Mouse (Mus musculus) thymus, adult 2 months (tissue): ENCODE measurements around the gene Angptl2. TPM values are rescaled to one million over a fixed set of nuclear protein-coding genes. Genes with fewer than 3 reads are reported as not detected.

ENCODE experiments used
- DNase-seq: peaks from one replicate; pipeline ENCODE4 v3.0.0; 2021
- H3K27ac ChIP-seq: fragments of 200-500 bp; 2 replicates; pipeline ENCODE4 v1.5.1; 2012; ENCODE audit warnings: low read length, control low read depth; ENCODE audit not compliant: control insufficient read depth, insufficient read depth
- H3K27me3 ChIP-seq: fragments of 200-500 bp; 2 replicates; pipeline ENCODE4 v1.6.1; 2012; ENCODE audit warnings: mild to moderate bottlenecking, low read length, moderate library complexity, mixed read lengths; ENCODE audit not compliant: control insufficient read depth, insufficient read depth
- H3K36me3 ChIP-seq: fragments of 200-500 bp; 2 replicates; pipeline ENCODE4 v1.6.1; 2012; ENCODE audit warnings: mild to moderate bottlenecking, low read length, moderate library complexity; ENCODE audit not compliant: control insufficient read depth, insufficient read depth
- H3K4me1 ChIP-seq: fragments of 200-500 bp; replicated peaks from 2 replicates; pipeline ENCODE4 v1.6.1; 2012; ENCODE audit warnings: low read length; ENCODE audit not compliant: control insufficient read depth, insufficient read depth
- H3K4me3 ChIP-seq: fragments of 200-500 bp; 2 replicates; pipeline ENCODE4 v1.5.1; 2012; ENCODE audit warnings: mild to moderate bottlenecking, low read length, control low read depth, moderate library complexity; ENCODE audit not compliant: control insufficient read depth, insufficient read depth
- CTCF ChIP-seq: fragments of 200-500 bp; IDR thresholded peaks from 2 replicates; pipeline ENCODE4 v1.5.1; 2012; ENCODE audit warnings: mild to moderate bottlenecking, control low read depth, low read length, moderate library complexity, borderline replicate concordance; ENCODE audit not compliant: control insufficient read depth, poor library complexity, insufficient read depth; ENCODE audit errors: extremely low read depth
- POLR2A ChIP-seq: fragments of 200-500 bp; IDR thresholded peaks from 2 replicates; pipeline ENCODE4 v1.6.1; 2012; ENCODE audit warnings: mild to moderate bottlenecking, low read length, control low read depth, moderate library complexity; ENCODE audit not compliant: control insufficient read depth, poor library complexity, insufficient read depth; ENCODE audit errors: extremely low read depth
- WGBS: fragments of 180-500 bp; shearing (Covaris S2); methylation state at CpG from one replicate; pipeline ENCODE4 v1.1.7; 2018; 5-methylcytosine and 5-hydroxymethylcytosine counted together
- polyA plus RNA-seq: library from polyadenylated mRNA; depleted of rRNA; stranded (reverse); fragments of >200 nt; gene quantifications from 2 replicates; pipeline ENCODE4 v1.2.3, GENCODE M21; 2012

The Angptl2 gene
- polyA plus RNA-seq, 1 experiment: 64.5 TPM

GRCm38 (mm10) chr2:33267075-33267474 lies 51.2 kb downstream of the Angptl2 start:
- Histone ChIP-seq H3K4me3 (no peak overlapping the region), H3K4me1 (no peaks in the 10 kb centered on the region), H3K36me3 (no peaks in the 10 kb centered on the region), H3K27me3 (no peaks in the 10 kb centered on the region), H3K27ac (no peak overlapping the region)
- 100% methylated on average over 1 of the region's 1 CpGs for WGBS
- TF ChIP-seq POLR2A: no peak
- TF ChIP-seq CTCF: no peak
- no peak for DNase-seq

GRCm38 (mm10) chr2:33268384-33269131 lies 52.7 kb downstream of the Angptl2 start:
- Histone ChIP-seq H3K4me3 (no peak overlapping the region), H3K36me3 (no peaks in the 10 kb centered on the region), H3K27ac (no peak overlapping the region), H3K4me1 (no peaks in the 10 kb centered on the region), H3K27me3 (no peaks in the 10 kb centered on the region)
- WGBS: 95% methylated on average over 6 of the region's 6 CpGs
- DNase-seq: no peak
- TF ChIP-seq CTCF: no peak
- TF ChIP-seq POLR2A: no peak

GRCm38 (mm10) chr2:33269132-33269493 lies 53.2 kb downstream of the Angptl2 start:
- Histone ChIP-seq H3K27ac (no peak overlapping the region), H3K36me3 (no peaks in the 10 kb centered on the region), H3K27me3 (no peaks in the 10 kb centered on the region), H3K4me3 (no peak overlapping the region), H3K4me1 (no peaks in the 10 kb centered on the region)
- no peak for DNase-seq
- WGBS: 96% methylated on average over 2 of the region's 2 CpGs
- TF ChIP-seq POLR2A: no peak
- no peak for TF ChIP-seq CTCF

GRCm38 (mm10) chr2:33270569-33270968 lies 54.7 kb downstream of the Angptl2 start:
- Histone ChIP-seq H3K4me3 (no peak overlapping the region), H3K36me3 (no peaks in the 10 kb centered on the region), H3K27me3 (no peaks in the 10 kb centered on the region), H3K27ac (no peak overlapping the region), H3K4me1 (no peaks in the 10 kb centered on the region)
- 95% methylated on average over 2 of the region's 2 CpGs for WGBS
- TF ChIP-seq CTCF (no peak), POLR2A (no peak)
- no peak for DNase-seq

GRCm38 (mm10) chr2:33271511-33271910 lies 55.6 kb downstream of the Angptl2 start:
- Histone ChIP-seq H3K4me1 (no peaks in the 10 kb centered on the region), H3K36me3 (no peaks in the 10 kb centered on the region), H3K27ac (no peak overlapping the region), H3K4me3 (no peak overlapping the region), H3K27me3 (no peaks in the 10 kb centered on the region)
- WGBS: 100% methylated on average over 1 of the region's 1 CpGs
- DNase-seq: no peak
- TF ChIP-seq CTCF: no peak
- no peak for TF ChIP-seq POLR2A

DNA sequence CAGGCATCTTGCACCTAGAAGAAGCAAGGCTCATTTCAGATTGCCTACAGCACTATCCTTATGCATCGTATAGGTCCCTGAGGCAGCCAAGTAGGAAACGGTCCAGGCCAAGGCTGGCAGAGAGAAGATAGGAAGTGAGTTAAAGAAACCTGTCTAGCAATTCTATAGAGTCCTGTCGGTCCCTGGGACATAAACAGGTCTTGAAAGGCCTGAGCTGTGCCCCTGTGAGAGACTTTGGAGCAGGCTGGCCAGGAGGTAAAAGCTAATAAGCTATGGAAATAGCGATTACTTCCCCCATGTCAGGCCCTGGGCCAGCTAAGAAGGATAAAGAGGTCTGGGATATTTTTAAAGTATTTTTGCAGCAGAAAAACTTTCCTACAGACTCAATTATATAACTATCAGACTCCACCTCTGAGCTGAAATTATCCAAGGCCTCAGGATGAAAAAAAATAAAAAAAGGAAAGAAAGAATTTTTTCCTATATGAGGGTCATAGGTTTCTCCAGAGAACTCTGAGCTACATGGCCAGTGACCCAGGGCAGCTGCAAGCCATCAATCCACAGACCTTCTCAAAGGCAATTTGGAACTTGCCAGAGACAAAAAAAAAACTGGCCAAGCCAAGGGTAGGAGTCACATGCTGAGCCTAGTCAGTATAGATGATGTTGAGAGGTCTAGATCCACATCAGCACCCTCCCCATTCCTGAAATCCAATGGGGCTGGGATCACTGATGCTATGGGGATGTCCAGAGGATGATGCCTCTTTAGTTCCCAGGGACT lies 57.0 kb downstream of the Angptl2 start:
- DNase-seq: no peak

GRCm38 (mm10) chr2:33274719-33275490 lies 59.0 kb downstream of the Angptl2 start:
- 95% methylated on average over 12 of the region's 12 CpGs for WGBS
- Histone ChIP-seq H3K36me3 (no peaks in the 10 kb centered on the region), H3K4me1 (no peaks in the 10 kb centered on the region), H3K4me3 (no peak overlapping the region), H3K27me3 (no peaks in the 10 kb centered on the region), H3K27ac (no peak overlapping the region)
- DNase-seq: no peak
- TF ChIP-seq POLR2A (no peak), CTCF (no peak)

More for the DNA sequence above, 57.0 kb downstream of the Angptl2 start:
- H3K27ac ChIP-seq: no peak overlapping the region
- no peak overlapping the region for H3K4me3 ChIP-seq
- no peaks in the 10 kb centered on the region for H3K36me3 ChIP-seq
- 92% methylated on average over 4 of the region's 4 CpGs for WGBS
- H3K27me3 ChIP-seq: no peaks in the 10 kb centered on the region
- no peaks in the 10 kb centered on the region for H3K4me1 ChIP-seq
- TF ChIP-seq CTCF (no peak), POLR2A (no peak)
